Mouse (Mus musculus): ENCODE measurements around the gene Chchd6.

The Chchd6 gene

DNA sequence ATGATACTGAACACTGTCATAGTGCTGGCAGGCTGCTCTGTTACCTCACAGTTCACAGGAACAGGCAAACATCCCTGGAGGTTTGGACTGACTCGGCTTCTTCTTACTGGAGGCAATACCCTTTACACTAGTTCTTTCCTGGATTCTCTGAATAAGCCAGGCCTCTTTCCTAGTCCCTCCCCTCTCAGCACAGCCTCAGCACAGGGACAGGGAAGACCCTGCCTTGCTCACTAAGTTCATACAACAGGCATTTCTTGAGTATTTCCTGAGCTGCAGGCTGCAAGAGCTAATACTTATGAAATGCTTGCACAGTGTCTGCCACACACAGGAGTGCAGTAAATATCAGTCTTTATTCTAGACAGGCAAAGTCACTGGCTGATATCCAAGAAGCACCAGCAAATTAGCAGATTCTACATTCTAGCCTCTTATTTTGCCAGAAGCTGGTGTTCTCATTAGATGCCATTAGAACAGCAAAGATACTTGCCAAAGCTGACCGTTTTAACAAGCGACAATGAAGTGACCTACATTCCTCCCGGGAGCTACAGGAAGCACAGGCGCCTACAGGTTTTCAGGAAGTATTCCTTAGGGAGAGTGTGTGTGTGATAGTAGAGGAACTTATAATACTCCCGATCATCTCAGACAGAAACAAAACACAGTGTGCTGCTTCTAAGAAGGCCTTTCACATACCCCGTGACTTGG is 142.3 kb downstream of the Chchd6 start:
- DNase-seq (ENCODE audit: low read depth), result no peak

DNA sequence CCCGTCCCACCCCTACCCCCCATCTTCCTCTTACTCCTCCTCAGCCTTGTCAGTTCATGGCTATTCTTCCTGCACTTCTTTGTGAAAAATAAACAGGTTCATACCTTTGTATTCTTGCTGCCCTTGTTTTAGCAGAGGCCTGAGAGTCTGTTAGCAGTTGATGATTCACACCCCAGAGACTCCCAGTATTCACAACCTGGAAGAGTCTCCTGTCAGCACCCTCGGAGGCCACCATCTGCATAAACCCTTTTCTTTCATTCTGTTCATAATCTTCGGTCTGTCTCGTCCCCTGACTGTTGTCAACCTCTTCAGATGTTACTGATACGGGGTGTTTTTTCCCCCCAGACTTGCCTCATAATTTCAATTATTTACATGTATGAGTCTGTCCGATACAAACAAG is 143.1 kb downstream of the Chchd6 start:
- DNase-seq (ENCODE audit: low read depth), result no peak

DNA sequence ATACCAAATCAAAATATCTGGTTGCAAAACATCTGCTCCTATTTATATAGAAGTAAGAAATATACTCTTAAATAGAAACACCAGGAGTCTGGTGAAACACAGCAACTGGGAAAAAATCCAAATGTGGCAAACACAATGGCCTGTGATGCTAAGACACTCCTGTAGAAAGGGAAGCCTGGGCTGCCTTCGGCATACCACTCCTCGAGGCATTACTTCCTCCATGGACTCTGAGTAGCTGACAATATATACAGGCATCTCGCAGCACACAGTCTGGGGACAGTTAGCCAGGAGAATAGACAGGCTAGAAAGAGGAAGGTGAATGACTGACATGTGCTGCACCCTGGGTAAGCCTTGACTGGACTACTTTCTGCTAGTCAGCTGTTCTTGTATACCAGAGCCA is 146.7 kb downstream of the Chchd6 start:
- no peak for DNase-seq (ENCODE audit: low read depth)

DNA sequence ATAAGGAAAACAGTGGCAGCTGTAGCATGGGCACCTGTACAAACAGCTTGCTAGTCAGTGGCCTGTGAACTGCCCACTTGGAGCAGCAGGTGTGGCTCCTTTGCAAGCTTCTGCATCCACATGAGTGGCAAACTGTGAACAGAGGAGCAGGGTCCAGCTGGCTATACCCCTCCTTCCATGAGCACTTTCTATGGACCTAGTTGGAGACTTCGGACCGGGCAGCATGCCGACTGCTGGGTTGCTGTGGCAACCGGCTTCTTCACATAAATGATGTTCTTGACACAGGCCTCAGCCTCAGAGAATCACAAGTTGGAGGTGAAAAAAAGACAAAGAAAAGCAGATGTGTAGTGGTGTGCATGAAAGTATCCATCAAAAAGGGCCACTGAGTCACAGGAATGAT is 154.8 kb downstream of the Chchd6 start:
- no peak for DNase-seq (ENCODE audit: low read depth)

DNA sequence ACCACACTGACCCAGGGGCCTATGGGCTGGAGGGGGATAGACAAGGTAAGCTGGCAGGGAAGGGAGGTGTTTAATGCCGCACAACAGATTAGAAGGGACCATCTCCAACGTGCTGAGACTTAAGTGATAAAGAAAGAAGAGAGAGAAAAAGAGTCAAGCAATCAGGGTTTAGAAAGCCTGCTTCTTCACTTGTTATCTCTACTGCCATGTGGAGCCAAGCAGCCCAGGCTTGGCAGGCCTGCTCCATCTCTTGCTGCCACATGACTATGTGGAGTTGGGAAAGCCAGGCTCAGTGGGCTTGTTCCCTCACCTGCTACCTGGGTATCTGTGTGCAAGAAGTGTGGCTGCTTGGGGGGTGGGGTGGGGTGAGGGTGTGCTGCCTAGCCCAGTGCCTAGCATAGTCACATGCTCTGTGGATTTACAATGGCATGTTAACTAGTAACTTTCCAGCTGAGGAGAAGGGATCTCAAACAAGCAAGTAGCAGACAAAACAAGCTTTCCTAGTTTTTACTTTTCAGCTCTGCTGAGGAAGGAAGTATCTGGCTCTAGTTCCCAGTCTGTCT is 163.5 kb downstream of the Chchd6 start:
- no peak for DNase-seq (ENCODE audit: low read depth)

DNA sequence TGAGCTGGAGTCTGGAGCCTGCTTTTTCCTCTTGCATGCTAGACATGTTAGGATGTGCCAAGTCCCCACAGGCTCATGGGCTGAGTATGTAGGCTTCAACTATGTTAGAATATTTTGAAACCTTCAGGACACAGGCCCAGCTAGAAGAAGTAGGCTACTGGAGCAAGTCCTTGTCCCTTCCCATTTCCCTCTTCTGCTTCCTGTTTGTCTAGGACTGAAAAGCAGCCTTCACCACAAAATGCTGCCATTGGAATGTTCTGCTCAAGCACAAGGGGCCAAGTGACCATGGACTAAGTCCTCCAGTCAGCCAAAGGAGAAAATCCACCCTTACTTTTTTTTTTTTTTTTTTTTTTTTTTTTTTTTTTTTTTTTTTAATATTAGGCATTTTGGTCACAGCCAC is 164.7 kb downstream of the Chchd6 start:
- no peak for DNase-seq (ENCODE audit: low read depth)

DNA sequence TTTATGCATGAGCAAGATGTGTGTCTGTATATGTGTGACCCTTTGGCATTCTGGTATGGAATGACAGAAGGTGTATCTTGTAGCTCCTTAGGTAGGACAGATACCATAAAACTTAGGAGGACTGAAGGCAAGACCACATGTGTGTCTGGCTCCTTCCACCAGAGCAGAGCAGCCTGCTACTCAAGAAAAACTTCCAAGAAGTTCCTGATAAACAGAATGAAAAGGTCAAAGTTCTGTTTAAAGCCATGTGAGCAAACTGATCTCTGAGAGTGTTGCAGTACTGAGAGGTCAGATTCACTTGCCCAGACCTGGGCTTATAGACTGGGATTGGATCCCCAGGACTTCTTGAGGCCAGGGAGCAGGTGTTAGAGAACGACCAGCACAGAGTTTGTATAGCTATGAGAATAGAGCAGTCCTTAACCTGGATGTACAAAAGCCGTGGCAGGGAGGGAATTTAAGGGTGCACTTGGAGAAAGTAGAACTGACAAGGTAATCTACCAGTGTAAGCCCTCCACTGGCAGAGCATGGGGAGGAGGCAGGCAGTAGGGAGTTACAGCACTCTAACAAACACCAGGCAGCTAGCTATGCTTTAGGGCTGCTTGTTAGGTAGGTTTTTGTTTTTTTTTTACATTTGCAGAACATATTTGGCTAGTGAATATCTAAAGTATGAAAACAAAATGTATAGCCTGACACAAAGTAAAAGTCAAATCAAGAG is 166.6 kb downstream of the Chchd6 start:
- DNase-seq (ENCODE audit: low read depth), result no peak

DNA sequence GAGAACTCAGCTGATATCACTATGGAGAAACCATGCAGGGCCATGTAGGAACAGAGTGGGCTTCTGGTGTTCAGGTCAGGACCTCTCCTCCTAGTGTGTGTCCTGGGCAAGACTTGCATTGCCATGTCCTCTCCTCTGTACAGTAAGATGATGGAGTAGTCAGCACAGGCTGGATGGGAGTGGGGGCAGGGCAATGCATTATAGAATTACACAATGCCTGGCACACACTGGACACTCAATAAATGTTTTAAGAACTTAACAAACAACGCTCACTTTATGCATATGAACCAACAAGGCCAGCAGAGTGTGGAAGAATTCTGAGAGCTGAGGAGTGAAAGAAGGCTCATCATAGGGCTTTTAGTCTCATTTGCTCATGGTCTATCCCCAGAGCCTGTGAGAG is 171.0 kb downstream of the Chchd6 start:
- no peak for DNase-seq (ENCODE audit: low read depth)

DNA sequence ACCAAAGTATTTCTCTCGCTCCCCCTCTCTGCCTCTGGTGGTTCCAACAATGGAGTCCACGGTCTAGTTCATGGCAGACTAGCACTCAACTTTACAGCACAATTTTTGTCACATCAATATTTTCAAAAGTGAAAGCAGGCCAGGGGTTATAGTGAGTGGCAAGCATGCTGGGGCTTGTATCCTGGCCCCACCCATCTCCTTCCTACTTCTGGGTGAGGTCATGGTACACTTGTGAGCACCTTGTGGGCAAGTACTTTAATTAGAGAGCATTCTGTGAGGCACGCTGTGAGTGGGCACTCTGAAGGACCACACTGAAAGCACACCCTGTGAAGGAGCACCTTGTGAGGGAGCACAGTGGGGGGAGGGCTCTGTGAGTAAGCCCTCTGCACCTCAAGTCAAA is 172.8 kb downstream of the Chchd6 start:
- DNase-seq (ENCODE audit: low read depth), result no peak

DNA sequence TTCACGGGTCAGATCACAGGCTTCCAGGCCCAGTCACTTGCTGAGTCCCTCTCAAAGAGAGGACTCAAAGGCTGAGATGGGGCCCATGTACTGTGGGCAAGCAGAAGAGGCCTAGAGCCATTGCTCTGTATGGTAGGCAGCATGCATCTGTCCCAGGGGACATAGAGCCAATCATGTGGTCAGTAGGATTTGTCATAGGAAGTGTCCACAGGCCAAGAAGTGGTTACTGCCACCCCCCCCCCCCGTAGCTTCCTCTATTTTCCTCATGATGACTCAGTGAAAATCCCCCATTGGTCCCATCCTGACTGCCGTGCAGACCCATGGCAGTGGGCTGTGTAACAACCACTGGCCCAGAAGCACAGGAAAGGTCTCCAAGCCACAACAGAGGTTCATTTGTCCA is 173.5 kb downstream of the Chchd6 start:
- DNase-seq (ENCODE audit: low read depth), result no peak

DNA sequence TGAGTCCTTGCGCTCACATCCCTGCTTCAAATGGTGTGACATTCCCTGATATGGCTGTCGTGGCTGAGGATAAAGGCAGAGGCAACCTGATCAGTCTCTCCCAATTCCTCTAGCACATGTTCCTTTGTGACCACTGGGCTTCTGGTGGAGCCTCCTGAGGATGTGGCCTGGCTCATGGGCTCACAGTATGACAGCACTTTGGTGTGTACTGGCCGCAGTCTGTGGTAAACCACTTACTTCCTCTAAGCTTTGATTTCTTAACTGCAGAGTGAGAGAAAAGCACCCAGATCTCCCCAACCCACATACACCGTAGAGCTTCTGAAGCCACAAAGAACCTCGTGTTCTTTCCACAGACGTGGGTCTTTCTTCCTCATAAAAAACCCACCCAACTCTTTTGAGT is 173.9 kb downstream of the Chchd6 start:
- no peak for DNase-seq (ENCODE audit: low read depth)

DNA sequence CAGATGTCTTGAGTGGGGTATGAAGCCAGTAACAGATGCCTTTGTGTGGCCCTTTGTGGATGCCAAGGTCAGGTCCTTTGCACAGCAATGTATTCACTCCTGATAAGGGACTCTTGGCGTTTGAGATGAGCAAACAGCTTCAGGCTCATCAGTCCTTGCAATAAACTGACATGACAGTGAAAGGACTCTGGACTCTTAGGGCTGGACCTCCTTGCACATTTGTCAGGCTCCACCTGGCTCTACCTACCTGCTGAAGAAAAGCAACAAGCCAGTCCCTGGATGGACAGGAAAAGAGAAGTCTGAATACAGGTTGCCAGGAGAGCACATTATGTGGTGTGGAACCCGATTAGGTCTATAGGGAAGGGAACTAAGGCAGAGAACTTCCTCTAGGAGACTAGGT is 174.7 kb downstream of the Chchd6 start:
- no peak for DNase-seq (ENCODE audit: low read depth)

DNA sequence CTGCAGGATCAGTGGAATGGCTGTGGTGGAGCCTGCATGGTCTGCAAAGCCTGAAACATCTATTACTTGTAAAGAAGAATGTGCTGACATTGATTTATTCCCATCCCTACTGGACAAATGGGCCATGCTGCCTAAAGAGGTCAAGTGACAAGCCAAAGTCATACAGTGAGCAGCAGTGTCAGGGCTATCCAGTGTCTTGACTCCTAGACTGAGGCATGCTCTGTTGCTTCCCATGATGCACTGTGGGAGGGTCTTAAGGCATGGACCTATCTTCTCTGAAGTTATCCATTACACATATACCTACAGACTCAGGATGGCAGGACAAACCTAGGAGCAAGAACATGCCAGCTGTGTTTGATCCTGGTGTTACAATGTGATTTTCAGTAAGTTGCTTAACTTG is 175.3 kb downstream of the Chchd6 start:
- no peak for DNase-seq (ENCODE audit: low read depth)

DNA sequence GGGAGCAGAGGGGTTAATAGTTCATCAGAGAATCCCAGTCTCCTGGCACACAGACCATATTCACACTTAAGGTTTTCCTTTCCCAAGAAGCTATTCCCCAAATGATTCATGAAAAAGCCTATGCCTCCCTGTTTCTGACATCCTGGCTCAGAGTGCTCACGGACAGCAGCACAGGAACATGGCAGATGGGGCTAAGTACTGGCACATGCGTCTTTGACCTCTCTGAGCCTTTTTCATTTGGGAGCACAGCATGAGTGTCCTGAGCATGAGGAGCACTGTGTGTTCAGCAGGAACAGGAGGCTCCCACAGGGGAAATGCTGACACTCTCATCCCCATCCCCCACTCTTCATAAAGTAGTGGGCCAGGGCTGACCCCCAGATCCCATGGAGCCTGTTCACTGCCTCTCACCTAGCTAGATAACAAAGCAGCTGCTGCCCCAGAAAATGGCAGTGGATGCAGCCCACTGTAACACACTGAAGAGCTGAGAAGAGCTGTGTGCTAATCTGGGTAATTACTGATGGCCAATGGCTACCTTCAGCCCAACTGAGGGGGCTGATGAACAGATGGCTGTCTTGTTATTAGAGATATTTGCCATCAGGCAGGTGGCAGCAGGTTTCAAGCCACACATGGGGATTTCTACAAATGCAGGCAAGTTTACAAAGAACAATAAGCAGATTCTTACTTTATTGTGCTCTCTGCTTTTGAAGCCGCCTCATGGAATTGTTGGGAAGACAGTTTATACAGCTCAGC is 176.2 kb downstream of the Chchd6 start:
- DNase-seq (ENCODE audit: low read depth), result no peak

DNA sequence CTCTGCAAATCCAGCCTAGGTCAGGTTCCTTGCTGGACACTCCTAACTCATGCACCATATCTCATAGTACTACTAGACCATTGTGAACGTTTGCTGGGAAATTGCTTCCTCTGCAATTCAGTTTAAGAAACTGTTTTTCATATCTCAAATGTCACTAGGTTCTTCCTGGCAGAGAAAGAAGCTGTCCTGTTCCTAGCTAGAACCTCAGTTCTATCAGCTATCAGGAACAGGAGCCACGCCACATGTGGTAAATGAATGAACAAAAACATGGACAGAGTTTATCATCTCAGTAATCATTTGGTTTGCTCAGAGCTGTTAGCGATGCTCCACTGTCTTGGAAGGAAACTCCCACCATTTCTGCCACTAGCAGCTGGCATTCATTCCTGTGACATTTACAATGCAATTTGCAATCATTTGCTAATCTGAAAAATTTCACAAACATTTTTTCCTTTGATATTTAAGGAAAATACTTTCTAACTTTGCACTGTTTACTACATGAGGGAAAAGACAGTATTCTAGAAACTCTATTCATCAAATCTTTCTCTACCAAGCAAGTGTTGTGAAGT is 179.3 kb downstream of the Chchd6 start:
- DNase-seq (ENCODE audit: low read depth), result no peak

DNA sequence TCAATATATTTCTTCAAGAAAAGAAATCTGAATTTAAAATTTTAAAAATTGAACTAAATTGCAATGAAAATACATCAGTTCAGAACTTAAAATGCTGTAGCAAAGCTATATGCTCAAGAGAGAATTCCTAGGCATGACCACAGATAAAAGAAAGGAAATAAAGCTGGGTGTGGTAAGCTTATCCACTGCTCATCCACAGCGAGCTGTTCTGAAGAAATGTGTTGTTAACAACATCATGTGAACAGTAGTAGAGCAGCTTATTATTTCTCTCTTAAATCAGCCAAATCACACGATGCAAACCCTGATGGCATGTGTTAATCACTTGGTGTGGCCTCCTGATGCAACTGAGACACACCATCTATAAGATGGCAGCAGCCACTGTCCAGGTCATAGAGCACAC is 180.4 kb downstream of the Chchd6 start:
- DNase-seq (ENCODE audit: low read depth), result no peak

DNA sequence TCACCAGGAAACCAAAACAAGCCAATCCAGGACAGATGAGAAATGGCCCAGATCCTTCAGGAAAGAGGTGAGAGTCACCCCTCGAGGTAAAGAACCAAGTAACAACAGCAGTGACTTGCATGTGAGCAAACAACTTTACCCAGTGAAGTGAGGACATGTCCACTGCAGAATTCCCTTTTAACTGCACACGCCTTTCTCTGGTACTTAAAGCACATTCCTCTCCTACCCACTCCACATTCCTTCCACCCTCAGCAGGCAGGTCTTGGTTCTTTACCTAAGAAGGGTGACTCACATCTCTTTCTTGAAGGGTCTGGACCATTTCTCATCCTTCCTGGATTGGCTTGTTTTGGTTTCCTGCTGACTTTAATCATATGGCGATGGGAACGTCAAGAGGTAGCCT is 181.3 kb downstream of the Chchd6 start:
- no peak for DNase-seq (ENCODE audit: low read depth)

DNA sequence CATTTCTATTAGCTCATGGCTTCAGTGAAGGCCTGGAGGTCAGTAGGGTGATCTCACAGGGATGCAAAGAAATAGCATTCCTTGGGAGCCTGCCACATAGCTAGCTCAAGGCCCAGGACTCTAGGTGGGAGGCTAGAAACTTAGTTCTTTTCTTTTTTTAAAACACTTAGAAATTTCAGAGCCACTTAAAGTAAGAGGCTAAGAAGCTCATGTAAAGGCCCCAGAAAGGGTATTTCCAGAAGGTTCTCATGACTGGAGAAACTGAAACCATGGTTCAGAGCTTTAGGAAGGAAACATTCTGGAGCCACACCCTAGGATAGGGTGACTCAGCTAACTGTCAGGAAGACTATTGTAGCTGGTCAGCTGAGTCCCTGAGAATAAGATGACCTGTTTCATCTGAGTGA is 182.0 kb downstream of the Chchd6 start:
- DNase-seq (ENCODE audit: low read depth), result peak; percentile 44

DNA sequence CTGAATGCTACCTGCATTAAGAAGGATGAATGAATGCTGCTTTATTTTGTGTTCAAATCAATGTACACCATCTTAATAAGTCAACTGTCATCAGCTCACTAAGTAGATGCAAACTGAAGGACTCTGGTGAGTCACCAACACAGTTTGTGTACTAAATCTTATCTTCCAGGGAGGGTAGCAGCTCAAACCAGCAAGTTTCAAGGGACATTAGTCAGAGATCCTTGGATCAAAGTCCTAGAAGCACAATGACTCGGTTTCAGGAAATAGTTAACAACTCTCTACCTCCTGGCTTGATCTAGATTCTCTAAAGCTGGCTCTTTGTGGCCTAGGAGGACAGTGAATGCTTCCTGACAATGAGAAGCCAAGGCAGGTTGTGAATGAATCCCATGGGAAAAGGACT is 182.9 kb downstream of the Chchd6 start:
- no peak for DNase-seq (ENCODE audit: low read depth)

DNA sequence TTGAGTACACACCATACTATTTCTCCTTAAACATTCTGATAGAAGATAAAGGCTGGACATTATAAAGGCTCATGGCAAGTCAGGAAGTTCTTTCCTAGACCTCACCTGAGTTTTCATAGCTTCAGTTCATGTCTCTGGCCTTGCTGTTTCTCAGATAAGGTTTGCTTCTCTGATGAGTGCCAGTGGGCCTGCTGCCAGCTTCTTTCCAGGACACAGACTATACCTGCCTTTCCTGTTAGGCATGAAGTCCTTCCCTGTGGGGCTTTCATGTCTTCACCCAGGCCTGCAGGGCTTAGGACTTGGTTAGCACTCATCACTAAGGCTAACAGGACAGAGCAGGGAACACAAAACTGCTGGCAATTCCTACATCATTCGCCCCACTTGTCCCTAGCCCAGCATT is 186.4 kb downstream of the Chchd6 start:
- no peak for DNase-seq (ENCODE audit: low read depth)

DNA sequence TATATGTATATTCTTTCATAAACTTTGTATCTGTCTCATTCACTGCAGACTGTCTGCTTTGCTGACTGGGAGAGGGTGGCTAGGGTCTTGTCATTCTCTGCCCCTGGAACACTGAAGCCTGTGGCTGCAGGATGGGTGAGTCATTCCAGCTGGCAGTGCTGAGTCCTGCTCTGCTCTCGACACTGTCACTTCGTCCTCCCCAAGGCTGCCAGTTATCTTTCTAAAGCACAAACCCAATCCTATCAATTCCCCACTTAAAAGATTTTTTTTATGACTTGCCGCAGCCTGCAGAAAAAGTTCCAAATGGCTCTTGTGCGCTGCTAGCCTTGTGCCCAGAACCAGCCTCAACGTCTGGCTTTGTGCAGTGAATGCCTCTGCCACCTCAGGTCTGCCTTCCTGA is 187.2 kb downstream of the Chchd6 start:
- DNase-seq (ENCODE audit: low read depth), result no peak

DNA sequence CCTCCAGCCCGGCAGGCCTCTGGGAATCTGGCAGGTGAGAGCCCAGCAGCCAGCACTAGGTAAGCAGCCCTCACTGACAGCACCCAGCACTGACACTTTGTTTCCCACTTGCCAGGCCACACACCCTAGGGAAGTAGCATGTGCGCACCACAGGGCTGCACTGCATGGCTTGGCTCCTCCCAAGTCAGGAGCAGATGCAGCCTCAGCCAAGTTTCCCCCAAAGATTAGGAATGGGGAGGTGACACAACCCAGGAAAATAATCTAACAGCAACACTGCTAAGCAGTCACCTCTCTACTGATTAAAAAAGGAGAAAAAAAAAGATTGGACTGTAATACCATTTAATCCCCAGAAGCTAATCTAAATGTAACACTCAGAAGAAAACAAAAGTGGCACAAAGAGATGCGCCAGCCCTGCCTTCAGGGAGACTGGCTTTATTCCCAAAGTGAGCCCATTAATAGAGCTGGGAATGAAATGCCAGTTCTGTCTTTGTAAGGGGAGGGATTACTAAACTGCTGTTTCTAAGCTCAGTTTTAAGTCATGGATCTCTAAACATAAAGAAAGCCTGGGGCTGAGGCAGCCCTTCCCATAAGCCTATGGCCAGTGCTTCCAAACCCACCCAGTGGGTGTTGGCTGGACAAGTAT is 188.1 kb downstream of the Chchd6 start:
- DNase-seq (ENCODE audit: low read depth), result no peak
